Mouse (Mus musculus) natural killer cell, adult 2 months (primary cell): Measurements from ENCODE around the gene Sec24a.
A peak's percentile ranks its signal among the peaks of the same experiment; 100 is the strongest.

ENCODE experiments used
- DNase-seq, 2 experiments: peaks; one replicate each; pipeline ENCODE4 v3.0.0; 2022; ENCODE audit warnings: low spot score in 2 of 2

Sec24a gene

GRCm38 (mm10) chr11:51649889-51650199 is 113.6 kb downstream of the Sec24a start:
- no peak for DNase-seq

- DNase-seq: no peak
These were observed 114.1 kb downstream of the Sec24a start for GRCm38 (mm10) chr11:51649111-51649888.

- DNase-seq: no peak
These were observed 114.9 kb downstream of the Sec24a start for GRCm38 (mm10) chr11:51648566-51648965.

GRCm38 (mm10) chr11:51646751-51647667 is 116.4 kb downstream of the Sec24a start:
- DNase-seq: peak in 1 of 2 experiments; percentile 28

GRCm38 (mm10) chr11:51646245-51646644 is 117.2 kb downstream of the Sec24a start:
- no peak for DNase-seq

GRCm38 (mm10) chr11:51645293-51645692 is 118.1 kb downstream of the Sec24a start:
- DNase-seq: no peak

GRCm38 (mm10) chr11:51644217-51644616 is 119.2 kb downstream of the Sec24a start:
- peak in 1 of 2 experiments; percentile 80 for DNase-seq

- DNase-seq: peak in 1 of 2 experiments; percentile 14
These were observed 119.7 kb downstream of the Sec24a start for GRCm38 (mm10) chr11:51643761-51644160.

GRCm38 (mm10) chr11:51643202-51643601 is 120.2 kb downstream of the Sec24a start:
- no peak for DNase-seq
